Mouse (Mus musculus): ENCODE data around the gene Tent4a.

Tent4a gene

DNA sequence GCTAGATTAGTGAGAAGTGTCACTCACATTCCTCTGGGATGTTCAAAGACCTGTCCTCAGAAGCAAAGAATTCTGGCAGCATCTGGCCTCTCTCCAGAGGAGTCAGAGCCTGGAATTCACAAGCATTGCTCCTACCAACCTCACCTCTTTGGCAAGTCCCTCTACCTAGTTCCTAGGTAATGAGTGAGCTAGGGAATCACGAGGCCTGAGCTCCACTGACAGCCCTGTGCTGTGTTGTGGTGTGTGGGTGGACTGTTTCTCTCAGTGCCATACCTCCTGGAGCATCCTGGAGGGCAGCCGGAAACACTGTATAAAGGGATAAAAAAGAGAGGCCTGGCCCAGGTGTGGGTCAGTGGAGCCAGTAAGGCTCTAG is 10.3 kb downstream of the Tent4a start:
- in situ Hi-C loops (cut with MboI, MseI) = no loop called here

- in situ Hi-C loops (cut with MboI, MseI) = no loop called here
Measured at GRCm38 (mm10) chr13:69523444-69524157, 10.8 kb downstream of the Tent4a start.

DNA sequence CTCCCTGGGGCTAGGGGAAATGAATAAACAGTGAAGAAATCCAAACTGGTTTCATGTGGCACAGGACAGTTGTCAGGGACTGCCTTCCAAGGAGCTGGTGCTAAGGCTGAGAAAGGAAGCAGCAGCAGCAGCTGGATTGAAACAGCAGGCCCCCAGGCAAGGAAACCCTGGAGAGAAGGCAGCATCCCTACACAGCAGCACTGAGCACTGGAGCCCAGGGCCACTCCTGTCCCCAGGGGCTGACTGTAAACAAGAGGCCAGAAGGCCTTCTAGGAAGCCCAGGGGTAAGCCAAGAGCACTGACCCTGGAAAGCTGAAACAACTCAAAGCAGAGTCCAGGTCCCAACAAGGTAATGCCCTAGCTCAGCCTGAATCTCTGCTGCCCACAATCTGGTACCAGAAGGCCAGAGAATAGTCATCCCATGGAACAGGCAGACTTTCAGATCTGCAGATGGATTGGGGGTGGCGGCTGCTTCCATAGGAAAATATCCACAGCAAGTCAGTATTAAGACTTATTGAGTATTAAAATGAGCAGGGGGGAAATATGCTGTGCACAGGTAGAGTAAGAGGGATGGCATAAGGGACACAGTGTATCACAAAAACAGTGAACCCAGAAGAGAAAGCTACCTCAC is 12.1 kb downstream of the Tent4a start:
- in situ Hi-C loops (cut with MboI, MseI) = no loop called here

DNA sequence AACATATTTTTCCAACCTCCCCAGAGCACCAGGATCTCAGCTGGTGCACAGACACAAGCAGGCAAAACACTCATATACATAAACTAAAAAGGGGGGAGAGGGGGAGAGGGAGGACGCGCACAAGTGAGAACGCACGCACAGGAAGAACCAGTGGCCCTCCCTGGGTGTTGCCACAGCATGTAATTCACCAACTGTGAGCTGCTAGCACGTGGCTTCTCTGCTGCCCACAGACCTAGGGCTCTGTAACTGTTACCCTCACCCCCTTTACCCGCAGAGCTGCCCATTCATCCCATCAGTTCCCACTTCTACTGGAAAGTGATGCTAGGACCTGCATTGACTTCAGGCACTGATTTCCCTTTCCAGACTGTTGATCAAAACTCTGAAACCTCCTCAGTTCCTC is 15.3 kb downstream of the Tent4a start:
- in situ Hi-C loops (cut with MboI, MseI) = loop anchor here (10.0 kb wide), 1 partner anchor 1096 kb away; no protein-coding TSS in a partner anchor

DNA sequence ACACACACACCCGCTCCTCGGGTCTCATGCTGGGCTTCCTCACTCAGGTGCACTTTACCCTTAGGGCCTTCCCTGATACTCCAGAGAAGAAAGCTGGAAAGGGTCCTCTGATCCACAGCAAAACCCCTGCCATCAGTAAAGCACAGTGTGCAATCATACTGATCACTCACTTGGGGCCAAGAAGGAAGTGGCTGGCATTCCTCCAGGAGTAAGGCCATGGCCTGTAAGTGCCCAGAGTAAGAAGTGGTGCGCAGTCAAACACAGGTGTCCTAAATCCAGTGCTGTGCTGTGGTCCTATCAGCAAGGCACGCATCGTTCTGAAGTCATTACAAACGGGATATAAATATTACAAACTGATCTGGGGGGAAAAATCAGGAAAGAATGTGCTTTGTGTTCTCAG is 17.0 kb downstream of the Tent4a start:
- in situ Hi-C loops (cut with MboI, MseI) = loop anchor here (10.0 kb wide), 1 partner anchor 1097 kb away; no protein-coding TSS in a partner anchor

GRCm38 (mm10) chr13:69515091-69515490 is 19.3 kb downstream of the Tent4a start:
- in situ Hi-C loops (cut with MboI, MseI) = loop anchor here (10.0 kb wide), 1 partner anchor 1100 kb away; no protein-coding TSS in a partner anchor

DNA sequence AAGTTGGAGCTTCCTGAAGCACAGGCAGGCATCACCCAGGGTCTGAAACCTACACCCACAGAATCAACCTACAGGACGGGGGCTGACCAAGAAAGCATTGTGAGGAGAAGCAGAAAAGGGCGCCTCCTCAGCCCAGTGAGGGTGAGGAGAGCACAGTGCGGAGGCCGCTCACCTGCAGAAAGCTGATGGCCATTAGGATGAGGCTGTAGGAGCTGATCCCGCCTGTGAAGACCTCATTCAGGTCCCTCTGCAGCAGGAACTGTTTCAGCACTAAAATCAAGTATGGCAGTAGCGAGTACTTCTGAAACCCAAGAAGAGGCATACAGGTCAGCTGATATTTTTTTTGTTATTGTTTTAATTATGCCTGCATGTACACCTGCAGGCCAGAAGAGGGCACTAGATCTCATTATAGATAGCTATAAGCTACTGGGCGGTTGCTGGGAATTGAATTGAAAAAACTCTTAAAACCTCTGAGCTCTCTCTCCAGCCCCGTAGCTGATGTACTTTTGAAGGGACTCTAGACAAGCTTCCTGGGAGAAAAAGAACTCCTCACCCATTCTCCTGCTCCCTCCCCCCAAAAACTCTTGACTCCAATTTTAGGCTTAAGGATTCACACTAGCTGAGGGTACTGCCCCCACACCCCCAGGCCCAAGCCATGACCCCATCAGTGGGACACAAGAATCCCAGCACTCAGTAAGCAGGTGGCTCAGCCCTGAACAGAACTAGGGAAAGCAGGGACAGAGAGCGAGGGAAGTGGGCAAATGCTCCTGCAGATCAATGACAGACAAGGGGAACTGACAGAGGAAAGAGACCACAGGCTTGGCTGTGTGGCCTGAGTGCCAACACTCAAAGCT is 24.8 kb downstream of the Tent4a start:
- in situ Hi-C loops (cut with MboI, MseI) = loop anchor here (10.0 kb wide), 2 partner anchors 105 to 1105 kb away; partner anchors contain the start of gene Srd5a1

DNA sequence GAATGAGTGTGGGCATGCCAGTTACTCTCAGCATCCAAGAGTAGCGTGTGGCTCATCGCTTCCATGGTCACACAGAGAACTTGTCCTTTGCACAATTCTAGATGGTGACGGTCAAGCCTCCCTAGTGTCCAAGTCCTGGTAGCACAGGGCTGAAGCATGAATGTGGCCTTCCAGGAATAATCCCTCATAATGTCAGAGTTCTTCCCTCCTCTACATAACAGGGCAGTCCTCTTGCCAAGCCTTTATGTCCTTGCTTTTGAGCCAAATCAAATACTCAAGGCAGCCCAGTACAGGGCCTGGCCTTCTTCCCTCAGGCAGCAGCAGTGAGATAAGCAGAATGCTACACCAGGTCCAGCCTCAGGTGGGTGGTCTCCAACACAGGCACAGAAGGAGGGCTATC is 26.8 kb downstream of the Tent4a start:
- in situ Hi-C loops (cut with MboI, MseI) = loop anchor here (10.0 kb wide), 1 partner anchor 107 kb away; the partner anchor contains the start of gene Srd5a1

DNA sequence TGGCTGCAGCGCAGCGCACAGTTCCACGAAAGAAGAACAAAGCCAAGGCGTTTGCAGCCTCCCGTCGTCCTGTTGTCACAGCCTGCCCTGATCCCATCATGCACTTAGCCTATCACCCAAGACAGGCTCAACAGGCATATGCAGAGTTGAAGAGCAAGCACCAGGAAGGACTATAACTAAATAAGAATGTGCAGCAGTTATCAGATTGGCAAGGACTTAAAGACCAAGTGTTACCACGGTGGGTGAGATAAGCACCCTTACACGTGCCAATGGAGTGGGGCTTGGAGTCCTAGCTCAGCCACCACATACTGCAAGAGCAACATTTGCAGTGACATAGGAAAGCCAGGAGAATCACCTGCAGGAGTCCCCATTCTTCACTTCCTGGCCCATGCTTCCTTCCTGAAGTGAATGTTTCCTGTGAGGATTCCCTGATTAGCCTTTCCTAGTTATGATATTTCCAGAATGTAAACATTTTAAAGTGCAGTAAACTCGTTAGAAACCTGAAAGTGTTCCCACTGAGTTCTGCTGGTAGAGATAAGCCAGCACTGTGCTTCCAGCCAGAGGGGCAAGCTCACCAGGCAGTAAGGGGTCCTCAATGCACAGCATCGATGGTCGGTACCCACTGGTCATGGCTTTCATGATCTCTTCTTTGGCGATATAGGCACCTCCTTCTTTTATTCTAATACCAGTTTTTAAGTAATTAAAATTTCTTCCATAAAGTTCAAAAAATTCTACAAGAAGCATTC is 27.9 kb downstream of the Tent4a start:
- in situ Hi-C loops (cut with MboI, MseI) = loop anchor here (10.0 kb wide), 1 partner anchor 108 kb away; the partner anchor contains the start of gene Srd5a1

- in situ Hi-C loops (cut with MboI, MseI) = loop anchor here (10.0 kb wide), 1 partner anchor 112 kb away; the partner anchor contains the start of gene Srd5a1
Measured at GRCm38 (mm10) chr13:69502863-69503262, 31.6 kb downstream of the Tent4a start.

DNA sequence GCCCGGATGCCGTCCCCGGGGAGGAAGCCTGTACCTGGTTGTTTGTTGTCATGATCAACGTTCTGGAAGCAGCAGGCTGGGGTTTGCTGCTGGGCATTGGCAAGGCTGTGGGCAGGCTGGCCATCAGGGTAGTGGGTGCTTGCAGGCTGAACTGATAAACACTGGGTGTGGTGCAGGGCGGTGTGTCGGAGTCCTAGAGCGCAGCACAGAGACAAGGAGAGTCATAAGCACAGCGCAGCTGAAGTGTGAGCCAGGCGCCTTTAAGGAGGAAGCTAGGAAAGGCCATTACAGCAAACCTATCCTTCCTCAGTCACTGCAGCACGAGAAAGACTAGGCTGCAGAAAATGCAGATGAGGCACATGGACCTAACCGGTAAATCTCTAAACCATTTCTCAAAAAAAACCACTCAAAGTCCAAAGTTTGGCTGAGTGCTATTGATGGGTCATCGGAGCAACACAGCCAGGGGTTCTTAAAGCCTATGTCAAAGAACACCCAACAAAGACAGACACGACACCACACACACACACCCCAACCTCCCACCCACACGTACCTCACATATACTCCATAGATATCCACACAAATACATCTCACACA is 32.2 kb downstream of the Tent4a start:
- in situ Hi-C loops (cut with MboI, MseI) = loop anchor here (10.0 kb wide), 1 partner anchor 113 kb away; the partner anchor contains the start of gene Srd5a1

- in situ Hi-C loops (cut with MboI, MseI) = no loop called here
Measured at GRCm38 (mm10) chr13:69498276-69498675, 36.1 kb downstream of the Tent4a start.

- in situ Hi-C loops (cut with MboI, MseI) = no loop called here
Measured at GRCm38 (mm10) chr13:69492876-69493463, 41.4 kb downstream of the Tent4a start.

DNA sequence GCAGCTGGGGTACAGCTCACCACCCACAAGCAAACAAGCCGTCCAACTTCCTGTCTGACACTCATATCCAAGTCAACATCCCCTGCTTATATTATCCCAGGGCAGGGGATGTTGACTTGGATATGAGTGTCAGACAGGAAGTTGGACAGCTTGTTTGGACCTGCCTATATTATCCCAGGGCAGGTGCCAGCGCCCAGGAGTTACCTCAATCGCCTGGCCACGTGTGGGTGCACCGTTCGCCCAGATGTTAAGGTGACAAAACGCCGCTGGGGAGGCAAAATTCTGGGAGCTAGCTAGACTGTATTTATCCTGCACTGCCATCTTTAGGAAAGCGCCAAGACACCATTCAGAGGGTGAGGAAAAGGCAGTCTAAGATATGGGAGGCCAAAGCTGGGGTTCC is 44.6 kb downstream of the Tent4a start:
- in situ Hi-C loops (cut with MboI, MseI) = no loop called here

GRCm38 (mm10) chr13:69488565-69489255 is 45.7 kb downstream of the Tent4a start:
- in situ Hi-C loops (cut with MboI, MseI) = no loop called here

DNA sequence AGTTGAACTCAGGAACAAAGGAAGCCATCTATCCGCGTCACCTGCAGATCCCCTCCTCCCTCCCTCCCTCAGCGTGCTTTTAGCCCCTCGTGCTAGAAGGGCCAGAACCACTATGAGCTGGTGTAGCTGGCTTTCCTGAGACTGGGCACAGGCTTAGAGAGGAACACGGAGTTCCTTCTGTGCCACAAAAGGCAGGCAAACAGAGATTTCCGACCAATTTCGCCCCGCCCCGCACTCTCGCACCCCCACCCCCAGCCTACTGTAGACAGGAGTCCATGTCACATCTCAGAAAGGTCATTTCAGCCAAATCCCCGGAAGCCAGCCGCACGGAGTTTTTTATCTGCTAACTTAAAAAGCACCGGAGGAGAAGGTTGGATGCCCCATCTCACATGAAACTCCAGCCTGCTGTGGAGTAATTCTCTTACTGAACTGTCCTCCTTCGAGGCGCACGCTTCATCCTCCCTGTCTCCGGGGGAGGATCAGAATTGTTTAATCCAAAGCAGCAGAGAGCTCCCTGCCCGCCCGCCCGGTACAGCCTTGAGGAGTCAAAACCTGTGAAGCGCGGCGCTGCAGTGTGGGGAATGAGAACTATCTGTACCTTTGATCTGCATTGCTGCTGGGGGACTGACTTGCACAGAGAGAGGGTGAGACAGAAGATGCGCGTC is 46.7 kb downstream of the Tent4a start:
- in situ Hi-C loops (cut with MboI, MseI) = no loop called here

- in situ Hi-C loops (cut with MboI, MseI) = no loop called here
Measured at GRCm38 (mm10) chr13:69487108-69487507, 47.3 kb downstream of the Tent4a start.

GRCm38 (mm10) chr13:69485833-69486232 is 48.6 kb downstream of the Tent4a start:
- in situ Hi-C loops (cut with MboI, MseI) = no loop called here

DNA sequence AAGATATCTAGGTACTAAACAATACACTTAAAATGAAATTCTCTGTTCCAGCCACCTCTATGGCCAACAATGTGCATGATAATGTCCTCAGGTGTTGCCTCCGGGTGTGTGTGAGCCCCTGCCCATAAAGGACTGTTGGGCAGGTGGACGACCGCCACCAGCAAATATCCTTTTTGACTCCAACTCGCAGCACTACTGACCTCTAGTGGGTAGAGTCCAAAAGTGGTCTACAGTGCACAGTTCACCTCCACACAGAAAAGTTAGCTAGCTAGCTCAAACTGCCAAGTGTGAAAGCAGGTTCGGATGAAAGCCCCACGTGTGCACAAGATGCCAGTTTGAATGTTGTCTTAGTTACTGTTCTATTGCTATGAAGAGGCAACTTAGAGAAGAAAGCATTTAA is 49.1 kb downstream of the Tent4a start:
- in situ Hi-C loops (cut with MboI, MseI) = no loop called here

Measured in regulatory T cell (primary cell).